Mouse (Mus musculus) forelimb bud, embryonic 11.5 days (tissue): ENCODE results near the gene Olfr1099.

Source experiments
- DNase-seq: peaks from one replicate; pipeline ENCODE4 v3.0.0-alpha.2; 2012; ENCODE audit warnings: low read depth, low spot score

The Olfr1099 gene

DNA sequence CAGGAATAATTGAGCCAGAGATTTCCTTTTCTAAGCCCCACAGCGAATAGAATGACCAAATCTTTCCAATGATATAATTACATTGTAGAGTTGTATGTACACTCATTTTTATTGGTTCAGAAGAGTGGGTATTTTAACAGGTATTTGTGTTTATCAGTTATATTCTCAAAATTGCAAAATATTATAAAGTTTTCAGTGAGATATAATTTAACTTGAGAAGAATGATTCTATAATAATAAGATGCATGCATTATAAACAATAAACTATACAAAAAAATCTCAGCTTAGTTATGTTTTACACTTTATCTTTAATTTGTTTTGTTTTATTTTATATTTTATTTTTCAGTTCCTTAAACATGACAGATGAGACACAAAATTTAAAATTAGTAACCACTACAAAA lies at the start of gene Olfr1099:
Olfr1099 (minus strand) TSS at position 101 of the 400 bp plus-strand sequence.
- no peak for DNase-seq

DNA sequence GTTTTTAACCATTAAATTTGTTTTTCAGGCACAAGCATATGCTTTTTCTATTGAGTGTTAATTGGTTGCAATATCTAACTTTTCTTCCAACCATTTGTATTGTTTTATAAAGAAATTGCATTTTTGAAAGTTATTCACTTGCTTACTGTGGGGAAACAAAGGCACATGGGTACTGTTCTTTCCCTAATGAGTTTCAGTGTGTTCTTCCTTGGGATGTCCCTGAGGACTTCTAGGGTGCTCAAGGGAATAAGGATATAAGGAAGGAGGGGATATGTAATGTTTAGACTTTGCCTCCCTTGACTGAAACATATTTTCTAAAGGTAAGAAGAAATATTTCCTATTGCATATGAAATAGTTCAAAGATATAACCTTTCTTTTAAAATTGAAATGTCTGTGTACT lies 37.6 kb upstream of the Olfr1099 start, which contains the start of gene Olfr1102:
Olfr1102 (plus strand) TSS at position 301 of the 400 bp plus-strand sequence.
- DNase-seq, result no peak

DNA sequence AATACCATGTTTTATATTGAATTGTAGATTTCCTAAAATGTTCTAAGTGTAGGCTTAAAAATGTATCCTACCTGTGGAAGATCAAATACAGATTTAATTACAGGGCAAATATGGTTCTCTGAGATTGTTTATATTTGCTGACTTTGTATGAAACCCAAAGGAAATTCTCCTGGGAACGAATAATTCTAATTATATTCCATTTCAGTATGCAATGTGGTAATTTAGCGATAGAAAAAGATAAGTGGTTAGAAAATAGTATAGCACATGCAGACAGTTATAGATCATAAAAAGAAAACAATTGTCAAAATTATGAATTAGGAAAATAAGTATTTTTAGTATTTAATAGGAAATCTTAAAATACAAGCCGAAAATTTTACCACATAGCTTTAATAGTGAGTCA lies 30.6 kb upstream of the Olfr1099 start, which contains the start of gene Olfr1101:
Olfr1101 (minus strand) TSS at position 101 of the 400 bp plus-strand sequence.
- no peak for DNase-seq

DNA sequence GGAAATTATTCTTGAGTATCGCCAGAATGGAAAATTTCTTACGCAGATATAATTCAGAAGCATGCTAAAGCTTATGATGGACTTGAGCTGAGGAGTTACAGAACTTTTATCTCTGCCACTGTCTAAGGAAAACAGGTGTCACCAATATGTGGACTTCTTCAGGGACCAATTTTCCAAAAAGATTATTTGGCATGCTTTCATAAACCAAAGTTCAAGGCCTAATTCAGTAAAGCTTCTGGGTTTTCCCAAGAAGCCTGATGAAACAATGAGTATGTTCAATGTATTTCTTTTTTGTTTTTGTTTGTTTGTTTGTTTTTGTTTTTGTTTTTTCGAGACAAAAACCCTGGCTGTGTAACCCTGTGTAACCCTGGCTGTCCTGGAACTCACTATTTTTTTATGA lies 19.4 kb upstream of the Olfr1099 start, which contains the start of gene Olfr1100:
Olfr1100 (minus strand) TSS at position 101 of the 400 bp plus-strand sequence.
- no peak for DNase-seq

DNA sequence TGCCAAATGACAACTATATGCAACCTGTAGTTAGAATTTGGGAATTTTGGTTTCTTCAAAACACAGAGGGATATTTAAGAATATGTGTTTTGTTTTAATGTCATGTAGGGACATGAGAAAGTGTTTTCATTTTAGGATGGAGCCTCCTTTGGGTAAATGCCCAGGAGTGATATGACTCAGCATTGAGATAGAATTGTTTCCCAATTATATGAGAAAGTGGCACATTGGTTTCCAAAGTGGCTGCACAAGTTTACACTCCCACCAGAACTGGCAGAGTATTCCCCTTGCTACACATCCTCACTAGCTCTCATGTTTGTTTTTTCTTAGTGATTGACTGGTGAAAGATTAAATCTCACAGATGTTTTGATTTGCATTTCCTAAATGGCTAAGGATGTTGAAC lies 33.9 kb downstream of the Olfr1099 start:
- DNase-seq, result no peak

DNA sequence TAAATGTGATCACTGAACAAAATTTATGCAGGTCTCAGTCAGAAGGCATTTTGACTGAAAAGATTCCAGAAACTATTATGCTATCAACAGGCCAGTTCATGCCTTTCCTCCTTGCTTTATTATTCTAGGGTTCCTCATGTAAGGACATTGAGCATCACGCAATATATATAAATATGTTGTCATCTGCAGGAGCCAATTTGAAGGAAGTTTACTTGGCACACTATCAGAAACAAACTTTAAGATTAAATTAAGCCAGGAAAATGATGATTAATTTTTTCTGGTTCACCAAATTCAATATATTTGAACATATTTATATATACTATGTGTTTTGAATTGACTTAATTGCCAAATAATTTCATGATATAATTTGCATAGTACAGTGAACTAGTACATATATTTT lies 36.0 kb downstream of the Olfr1099 start, which contains the start of gene Olfr1098:
Olfr1098 (minus strand) TSS at position 101 of the 400 bp plus-strand sequence.
- no peak for DNase-seq

DNA sequence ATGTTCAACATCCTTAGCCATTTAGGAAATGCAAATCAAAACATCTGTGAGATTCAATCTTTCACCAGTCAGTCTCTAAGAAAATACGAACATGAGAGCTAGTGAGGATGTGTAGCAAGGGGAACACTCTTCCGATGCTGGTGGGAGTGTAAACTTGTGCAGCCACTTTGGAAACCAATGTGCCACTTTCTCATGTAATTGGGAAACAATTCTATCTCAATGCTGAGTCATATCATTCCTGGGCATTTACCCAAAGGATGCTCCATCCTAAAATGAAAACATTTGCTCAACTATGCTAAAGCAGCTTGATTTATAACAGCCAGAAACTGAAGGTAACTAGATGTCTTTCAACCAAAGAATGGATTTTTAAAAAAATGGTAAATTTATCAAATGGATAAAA lies 54.8 kb downstream of the Olfr1099 start:
- DNase-seq, result no peak
